Mouse (Mus musculus) heart, embryonic 14.5 days (tissue): ENCODE data around the gene Ifi27l2b. TPM values are rescaled to one million over a fixed set of nuclear protein-coding genes. Genes with fewer than 3 reads are reported as not detected.
"Not testable (repeated sequence)": the region's sequence is repeated elsewhere in the genome, so short reads cannot be mapped to it uniquely, and the experiment has no call there.

Experiments
- ATAC-seq: fragments of 200-750 bp; cut with Nextera tagmentation; 2 replicates; pipeline ENCODE4 v1.8.0; 2017; ENCODE audit warnings: low read depth, moderate TSS enrichment; ENCODE audit not compliant: insufficient number of reproducible peaks, insufficient read depth, low FRiP score
- H3K27ac ChIP-seq, 2 experiments: fragments of 200-500 bp in 1 of 2; fragments of 300-500 bp in 1 of 2; sonication (generic) in 1 of 2; replicated peaks in 1 of 2; 2 replicates each; pipeline ENCODE4 v1.5.1; 2012 to 2014; ENCODE audit warnings: low read depth in 2 of 2, low read length in 2 of 2, control low read depth in 1 of 2, mild to moderate bottlenecking in 1 of 2, mixed read lengths in 1 of 2; ENCODE audit not compliant: control insufficient read depth in 1 of 2, insufficient read depth in 1 of 2
- H3K27me3 ChIP-seq: fragments of 300-500 bp; sonication (generic); 2 replicates; pipeline ENCODE4 v1.6.1; 2014; ENCODE audit warnings: mild to moderate bottlenecking, low read length, control low read depth; ENCODE audit not compliant: control insufficient read depth, insufficient read depth
- H3K36me3 ChIP-seq: fragments of 300-500 bp; sonication (generic); 2 replicates; pipeline ENCODE4 v1.6.1; 2014; ENCODE audit warnings: mild to moderate bottlenecking, control low read depth, low read length, mixed read lengths; ENCODE audit not compliant: control insufficient read depth, insufficient read depth
- H3K4me1 ChIP-seq, 2 experiments: fragments of 200-500 bp in 1 of 2; fragments of 300-500 bp in 1 of 2; sonication (generic) in 1 of 2; 2 replicates each; pipeline ENCODE4 v1.6.1; 2012 to 2014; ENCODE audit warnings: low read length in 2 of 2, control low read depth in 1 of 2, mixed read lengths in 1 of 2; ENCODE audit not compliant: control insufficient read depth in 2 of 2, insufficient read depth in 2 of 2
- H3K4me2 ChIP-seq: fragments of 300-500 bp; sonication (generic); 2 replicates; pipeline ENCODE4 v1.6.1; 2014; ENCODE audit warnings: mild to moderate bottlenecking, low read length
- H3K4me3 ChIP-seq, 2 experiments: fragments of 200-500 bp in 1 of 2; fragments of 300-500 bp in 1 of 2; sonication (generic) in 1 of 2; 2 replicates each; pipeline ENCODE4 v1.5.1; 2012 to 2014; ENCODE audit warnings: low read length in 2 of 2, mild to moderate bottlenecking in 2 of 2, control low read depth in 1 of 2, low read depth in 1 of 2, moderate library complexity in 1 of 2; ENCODE audit not compliant: control insufficient read depth in 1 of 2, insufficient read depth in 1 of 2
- H3K9ac ChIP-seq: fragments of 300-500 bp; sonication (generic); 2 replicates; pipeline ENCODE4 v1.6.1; 2014; ENCODE audit warnings: mild to moderate bottlenecking, low read length
- H3K9me3 ChIP-seq: fragments of 300-500 bp; sonication (generic); 2 replicates; pipeline ENCODE4 v1.6.1; 2016; ENCODE audit warnings: low read length, control low read depth; ENCODE audit not compliant: control insufficient read depth
- WGBS: fragments of 180-500 bp; shearing (Covaris S2); extraction: QIAGEN DNeasy Blood & Tissue Kit; methylation state at CpG from one replicate; pipeline ENCODE4 v1.1.7; 2014; 5-methylcytosine and 5-hydroxymethylcytosine counted together
- polyA plus RNA-seq: library from polyadenylated mRNA; unstranded; fragments of >200 nt; fragmentation: Nextera tagmentation; extraction: Ambion mirVana; gene quantifications from 2 replicates; pipeline ENCODE4 v1.2.1, GENCODE M21; 2014

The Ifi27l2b gene
- polyA plus RNA-seq, 1 experiment from 2014 or later = 0.68 TPM

DNA sequence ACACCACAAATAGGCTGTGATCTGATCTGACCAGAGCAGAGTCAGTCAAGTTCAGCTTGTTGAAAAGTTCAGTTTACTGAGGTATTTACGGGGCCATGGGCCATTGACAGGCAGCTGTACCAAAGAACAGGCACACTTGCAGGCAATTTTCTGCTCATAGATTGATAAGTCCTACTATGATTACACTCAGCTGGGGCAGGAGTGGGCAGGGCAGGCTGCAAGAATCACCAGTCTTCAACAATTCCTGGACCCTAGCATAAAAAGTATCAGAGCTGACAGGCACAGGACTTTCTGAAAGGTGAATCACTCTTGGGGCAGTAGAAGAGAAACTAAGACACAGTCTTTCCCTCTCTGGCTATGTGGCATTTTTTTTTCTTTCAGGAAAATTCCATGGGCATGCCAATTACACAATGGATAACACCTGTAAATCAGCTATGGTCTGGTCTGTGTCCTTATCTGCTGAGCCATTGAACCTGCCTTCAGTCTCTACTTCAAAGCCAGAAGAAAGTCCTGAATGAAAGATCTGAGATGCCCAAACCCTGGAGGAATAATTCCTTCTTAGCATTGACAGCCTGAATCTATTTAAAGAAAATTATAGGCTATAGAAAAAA is 19.9 kb upstream of the Ifi27l2b start:
- Histone ChIP-seq H3K4me3 (no peak overlapping the region), H3K27me3 (no peaks in the 10 kb centered on the region), H3K4me2 (no peak overlapping the region), H3K27ac (no peak overlapping the region), H3K9me3 (no peaks in the 10 kb centered on the region), H3K9ac (no peak overlapping the region), H3K4me1 (no peaks in the 10 kb centered on the region), H3K36me3 (no peaks in the 10 kb centered on the region)
- WGBS = 77% methylated on average over 1 of the region's 1 CpGs
- ATAC-seq = no peak

DNA sequence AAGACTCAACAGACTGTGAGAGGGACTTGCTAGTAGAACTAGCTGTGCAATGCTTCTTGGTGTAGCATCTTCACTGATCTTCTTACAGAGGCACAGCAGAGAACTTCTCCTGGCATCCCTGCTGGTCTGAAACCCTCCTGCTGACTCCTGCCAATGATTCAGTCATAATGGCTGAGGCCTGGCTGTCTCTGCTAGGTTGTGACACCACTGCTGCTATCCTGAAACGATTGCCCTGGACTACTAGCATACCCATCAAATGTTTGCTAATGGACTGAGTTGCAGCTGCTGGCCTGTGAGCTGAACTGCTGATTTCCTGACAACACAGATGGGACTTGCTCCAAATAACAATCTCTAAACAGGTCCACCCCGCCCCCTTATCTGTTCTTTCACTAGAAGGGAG is 17.5 kb upstream of the Ifi27l2b start:
- no peaks in the 10 kb centered on the region for H3K27me3 ChIP-seq
- no peak overlapping the region for H3K4me2 ChIP-seq
- no peaks in the 10 kb centered on the region for H3K36me3 ChIP-seq
- no peak overlapping the region for H3K9ac ChIP-seq
- H3K27ac ChIP-seq = no peak overlapping the region
- WGBS = 29% methylated on average over 2 of the region's 2 CpGs
- no peak overlapping the region for H3K4me3 ChIP-seq
- no peaks in the 10 kb centered on the region for H3K4me1 ChIP-seq
- H3K9me3 ChIP-seq = no peaks in the 10 kb centered on the region
- ATAC-seq = no peak

DNA sequence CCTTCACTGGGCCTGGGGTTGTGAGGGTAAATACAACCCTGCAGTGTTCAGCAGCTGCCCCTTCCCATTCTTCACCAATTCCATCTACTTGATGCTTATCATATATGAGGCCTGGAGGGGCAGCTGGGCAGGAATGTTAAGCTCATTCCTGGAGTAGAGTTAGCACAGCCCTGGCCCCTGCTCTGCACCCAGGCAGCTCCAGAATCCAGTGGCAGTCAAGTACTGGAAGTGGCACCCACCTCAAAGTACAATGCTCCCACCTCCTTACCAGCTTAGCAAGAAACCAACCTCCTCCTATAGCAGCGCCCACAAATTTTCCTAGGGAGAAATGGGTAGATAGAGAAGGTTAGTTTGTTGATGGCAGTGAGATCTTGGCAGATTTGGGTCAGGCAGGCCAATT is 296 bp downstream of the Ifi27l2b start:
- not testable (repeated sequence) for H3K4me1 ChIP-seq, H3K9me3 ChIP-seq, H3K27ac ChIP-seq, H3K4me3 ChIP-seq, H3K36me3 ChIP-seq, H3K27me3 ChIP-seq, H3K4me2 ChIP-seq, ATAC-seq, H3K9ac ChIP-seq
- WGBS = no CpG with 5 or more reads among the region's 1 CpGs

DNA sequence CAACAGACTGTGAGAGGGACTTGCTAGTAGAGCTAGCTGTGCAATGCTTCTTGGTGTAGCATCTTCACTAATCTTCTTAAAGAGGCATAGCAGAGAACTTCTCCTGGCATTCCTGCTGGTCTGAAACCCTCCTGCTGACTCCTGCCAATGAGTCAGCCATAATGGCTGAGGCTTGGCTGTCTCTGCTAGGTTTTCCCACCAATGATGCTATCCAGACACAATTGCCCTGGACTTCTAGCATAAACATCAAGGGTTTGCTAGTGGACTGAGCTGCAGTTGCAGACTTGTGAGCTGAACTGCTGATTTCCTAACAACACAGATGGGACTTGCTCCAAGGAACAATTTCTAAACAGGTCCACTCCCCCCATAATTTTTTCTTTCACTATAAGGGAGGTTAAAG is 3.7 kb downstream of the Ifi27l2b start:
- H3K4me2 ChIP-seq = no peak overlapping the region
- no peaks in the 10 kb centered on the region for H3K4me1 ChIP-seq
- no peaks in the 10 kb centered on the region for H3K9me3 ChIP-seq
- no peak overlapping the region for H3K9ac ChIP-seq
- H3K27ac ChIP-seq = no peak overlapping the region
- no peak overlapping the region for H3K4me3 ChIP-seq
- ATAC-seq = no peak
- no peaks in the 10 kb centered on the region for H3K36me3 ChIP-seq
- no peaks in the 10 kb centered on the region for H3K27me3 ChIP-seq

DNA sequence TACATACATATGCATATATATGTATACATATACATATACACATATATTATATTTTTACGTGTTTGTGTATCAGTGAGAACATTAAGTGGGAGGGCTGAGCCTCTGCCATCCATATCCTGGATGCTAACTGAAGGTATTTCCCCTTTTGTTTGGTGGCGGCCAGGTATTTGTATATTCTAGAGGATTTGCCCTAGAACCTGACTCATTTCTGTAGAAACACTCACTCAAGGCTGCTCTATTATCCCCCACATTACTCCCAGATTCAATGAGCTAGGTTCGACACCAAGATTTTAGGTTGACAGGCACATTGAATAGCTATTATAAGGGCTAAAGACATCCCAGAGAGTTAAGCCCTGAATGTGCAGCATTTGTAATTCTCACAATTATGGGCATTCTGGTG is 12.0 kb downstream of the Ifi27l2b start:
- Histone ChIP-seq H3K4me1 (no peaks in the 10 kb centered on the region), H3K4me2 (no peak overlapping the region), H3K27me3 (no peaks in the 10 kb centered on the region), H3K9ac (no peak overlapping the region), H3K36me3 (no peaks in the 10 kb centered on the region), H3K27ac (no peak overlapping the region), H3K4me3 (no peak overlapping the region), H3K9me3 (no peaks in the 10 kb centered on the region)
- no peak for ATAC-seq
- 80% methylated on average over 3 of the region's 3 CpGs for WGBS

DNA sequence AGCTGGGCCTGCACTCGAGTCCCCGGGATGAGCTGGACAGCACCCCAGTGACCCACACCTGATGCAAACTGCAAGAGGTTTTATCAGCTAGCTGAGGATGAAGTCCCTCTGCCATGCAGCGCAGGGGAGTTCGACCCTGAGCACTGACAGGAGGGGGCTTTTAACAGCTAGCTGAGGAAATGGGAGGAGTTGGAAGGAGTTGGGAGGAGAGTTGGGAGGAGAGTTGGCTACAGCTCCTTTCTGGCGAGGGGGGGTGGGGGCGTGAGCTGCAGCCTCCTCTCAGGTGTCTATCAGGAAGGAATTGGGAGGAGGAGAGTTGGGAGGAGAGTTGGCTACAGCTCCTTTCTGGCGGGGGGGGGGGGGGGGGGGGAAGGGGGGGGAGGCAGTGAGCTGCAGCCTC is 12.8 kb downstream of the Ifi27l2b start:
- H3K27me3 ChIP-seq, H3K4me3 ChIP-seq, H3K27ac ChIP-seq, H3K4me2 ChIP-seq, ATAC-seq, H3K9ac ChIP-seq, H3K9me3 ChIP-seq, H3K4me1 ChIP-seq, H3K36me3 ChIP-seq: not testable (repeated sequence)
- WGBS = 31% methylated on average over 6 of the region's 7 CpGs

DNA sequence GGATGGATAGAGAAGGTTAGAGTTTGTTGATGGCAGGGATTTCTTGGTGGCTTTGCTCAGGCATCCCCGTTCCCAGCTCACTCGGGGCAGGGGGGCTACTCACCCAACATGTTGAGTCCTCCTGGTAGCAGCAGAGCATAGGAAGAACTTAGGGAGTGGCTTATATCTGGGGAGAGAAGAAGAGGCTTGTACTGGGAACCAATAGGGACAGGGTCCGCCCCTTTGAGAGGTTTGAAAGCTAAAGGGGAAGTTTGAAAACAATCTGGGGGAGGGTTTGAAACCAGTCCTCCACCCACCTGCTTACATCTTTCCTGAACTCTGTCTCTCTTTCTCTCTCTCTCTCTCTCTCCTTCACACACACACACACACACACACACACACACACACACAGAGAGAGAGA is 13.5 kb downstream of the Ifi27l2b start, which contains the start of gene Ifi27l2a:
TSS of gene Ifi27l2a (minus strand) at position 157 of the 400 bp plus-strand sequence.
- no peaks in the 10 kb centered on the region for H3K27me3 ChIP-seq
- 45% methylated on average over 3 of the region's 3 CpGs for WGBS

DNA sequence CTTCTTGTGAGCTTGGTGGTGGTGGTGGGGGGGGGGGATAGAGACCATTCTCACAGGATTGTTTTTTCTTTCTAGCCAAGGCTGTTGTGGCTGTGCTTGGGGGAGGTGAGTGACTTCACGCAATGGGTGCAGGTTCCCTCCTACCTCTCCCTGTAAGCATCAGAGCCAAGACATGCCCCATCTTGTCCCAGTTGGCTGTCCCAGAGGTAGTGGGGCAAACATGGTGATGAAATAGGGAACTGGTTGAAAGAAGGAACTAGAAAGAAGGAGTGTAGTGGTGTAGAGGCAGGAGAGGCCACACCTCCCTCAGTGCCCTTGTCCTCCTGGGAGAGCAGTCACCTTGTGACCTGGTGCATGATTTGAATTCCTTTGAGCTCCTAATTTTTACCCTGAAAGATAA is 19.4 kb downstream of the Ifi27l2b start:
- H3K4me1 ChIP-seq = no peaks in the 10 kb centered on the region
- no peaks in the 10 kb centered on the region for H3K27me3 ChIP-seq
- H3K36me3 ChIP-seq = no peaks in the 10 kb centered on the region
- no peaks in the 10 kb centered on the region for H3K9me3 ChIP-seq
- no peak overlapping the region for H3K27ac ChIP-seq
- H3K9ac ChIP-seq = no peak overlapping the region
- no peak for ATAC-seq
- no peak overlapping the region for H3K4me2 ChIP-seq
- no peak overlapping the region for H3K4me3 ChIP-seq
- 88% methylated on average over 1 of the region's 1 CpGs for WGBS

More for the DNA sequence above, 13.5 kb downstream of the Ifi27l2b start, which contains the start of gene Ifi27l2a:
- Histone ChIP-seq H3K36me3 (no peaks in the 10 kb centered on the region), H3K9me3 (no peaks in the 10 kb centered on the region), H3K4me3 (no peak within 1 kb of the TSS), H3K9ac (no peak within 1 kb of the TSS), H3K4me1 (no peaks in the 10 kb centered on the region), H3K4me2 (no peak within 1 kb of the TSS), H3K27ac (no peak within 1 kb of the TSS)
- ATAC-seq = no peak
